Mouse (Mus musculus): Measurements from ENCODE around the gene Usp5.

DNA sequence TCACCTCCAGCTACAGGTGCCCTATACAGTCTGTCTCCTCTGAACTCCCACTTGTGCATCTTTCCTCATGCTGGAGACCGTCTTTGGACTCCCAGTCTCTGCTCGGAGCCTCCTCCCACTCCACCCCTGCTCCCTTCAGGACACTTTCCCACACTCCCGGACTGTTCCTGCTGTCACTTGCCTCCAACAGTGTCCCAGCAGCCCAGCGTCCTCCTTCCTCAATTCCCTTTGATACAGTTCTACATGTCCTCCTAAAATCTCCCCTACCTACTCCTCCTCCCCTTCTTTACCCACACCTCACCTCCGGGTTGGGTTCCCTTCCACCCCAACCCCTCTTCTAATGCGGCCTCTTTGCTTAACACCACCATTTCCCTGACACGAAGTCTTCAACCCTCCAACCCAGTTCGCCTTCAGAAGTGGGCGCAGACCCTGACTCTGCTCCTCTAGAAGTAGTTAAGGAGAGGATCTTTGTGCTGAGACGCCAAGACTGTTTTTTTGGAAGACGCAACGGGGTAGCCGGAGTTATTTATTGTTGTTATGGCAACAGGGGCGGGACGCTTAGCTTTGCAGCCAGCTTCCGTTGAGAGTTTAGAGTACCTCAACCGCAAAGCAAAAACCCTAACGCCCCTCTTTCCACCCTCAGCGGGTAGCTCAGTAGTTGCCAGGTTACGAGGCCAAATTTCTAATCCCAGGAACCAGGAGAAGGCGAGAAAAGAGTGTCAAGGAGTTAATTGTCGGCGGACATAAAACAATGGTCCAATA, 49.9 kb downstream of the Usp5 start, which contains the start of gene Lrrc23:
- TF ChIP-seq CEBPB (IDR thresholded peaks at IDR 0.05; ENCODE audit: low read depth) (no peak), CTCF (IDR thresholded peaks at IDR 0.05; ENCODE audit: control insufficient read depth, insufficient read depth, insufficient read length) (no peak), MAX (IDR thresholded peaks at IDR 0.05) (no peak), USF1 (IDR thresholded peaks at IDR 0.05; ENCODE audit: low read depth) (no peak)

Data from C2C12 (cell line).